Mouse (Mus musculus): Measurements from ENCODE around the gene Rsph3a.

The Rsph3a gene

DNA sequence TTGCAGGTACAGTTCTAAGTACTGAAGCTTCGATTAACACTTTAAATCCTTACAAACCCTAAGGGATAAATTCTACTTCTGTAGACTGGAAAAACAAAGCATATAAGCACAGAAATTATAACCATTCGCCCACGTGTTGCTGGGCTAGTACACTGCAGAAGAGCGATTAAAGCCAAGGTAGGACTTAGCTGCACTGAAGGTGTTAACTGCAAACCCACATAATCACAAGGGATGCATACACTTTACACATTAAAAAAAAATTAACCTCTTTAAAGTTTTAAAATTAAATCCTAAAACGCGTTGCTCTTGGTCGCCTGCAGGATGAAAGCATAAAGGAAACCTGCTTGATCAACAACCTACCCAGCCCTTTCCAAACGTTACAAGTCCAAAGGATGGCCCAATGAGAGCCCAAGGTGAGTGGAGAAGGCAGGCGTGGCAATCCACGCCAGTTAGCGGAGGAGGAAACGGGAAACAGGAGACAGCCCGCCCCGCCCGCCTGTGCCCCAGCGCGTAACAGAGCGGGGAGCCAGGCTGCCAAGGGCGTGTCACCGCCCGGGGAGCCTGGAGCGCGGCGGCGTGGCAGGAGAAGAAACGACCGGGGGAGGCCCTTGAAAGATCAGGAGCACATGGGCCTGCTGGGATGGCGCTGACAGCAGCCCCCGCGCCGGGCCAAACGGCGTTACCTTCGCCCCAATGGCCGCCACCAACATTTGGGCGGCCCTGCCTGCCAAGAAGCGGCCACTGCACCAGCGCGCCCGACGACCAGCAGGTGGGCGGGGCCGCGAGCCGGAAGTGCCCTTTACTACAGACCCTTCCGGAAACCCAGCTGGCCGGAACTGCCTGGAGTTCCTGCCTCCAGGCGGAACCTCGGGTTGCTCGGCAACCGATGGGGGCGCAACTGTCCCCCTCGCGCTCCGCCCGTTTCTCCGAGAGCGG is at the start of gene Rsph3a:
Gene Rsph3a (plus strand): TSS at position 498 of the 936 bp plus-strand sequence.
- DNase-seq = peak; percentile 90 to 94

GRCm38 (mm10) chr17:7896047-7896635 is 49.3 kb upstream of the Rsph3a start:
- no peak for DNase-seq

DNA sequence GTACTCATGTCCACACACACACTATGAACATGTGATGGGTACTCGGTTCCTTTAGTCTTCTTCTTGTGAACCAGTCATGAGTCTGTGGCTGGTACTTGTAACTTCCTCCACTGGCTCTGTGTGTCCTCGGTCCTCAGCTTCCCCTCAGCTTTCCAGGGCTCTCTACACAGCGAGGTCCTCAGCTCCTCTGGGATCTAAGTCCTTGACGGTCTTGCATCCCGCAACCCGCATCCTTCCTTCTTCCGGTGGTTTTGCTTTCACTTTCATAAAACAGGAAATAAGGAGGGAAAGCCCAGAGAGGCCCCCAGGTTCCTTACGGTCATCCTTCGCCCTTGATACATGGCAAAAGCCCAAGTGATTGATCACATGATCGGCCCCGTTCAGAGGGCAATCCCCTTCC is 48.3 kb upstream of the Rsph3a start:
- no peak for DNase-seq

DNA sequence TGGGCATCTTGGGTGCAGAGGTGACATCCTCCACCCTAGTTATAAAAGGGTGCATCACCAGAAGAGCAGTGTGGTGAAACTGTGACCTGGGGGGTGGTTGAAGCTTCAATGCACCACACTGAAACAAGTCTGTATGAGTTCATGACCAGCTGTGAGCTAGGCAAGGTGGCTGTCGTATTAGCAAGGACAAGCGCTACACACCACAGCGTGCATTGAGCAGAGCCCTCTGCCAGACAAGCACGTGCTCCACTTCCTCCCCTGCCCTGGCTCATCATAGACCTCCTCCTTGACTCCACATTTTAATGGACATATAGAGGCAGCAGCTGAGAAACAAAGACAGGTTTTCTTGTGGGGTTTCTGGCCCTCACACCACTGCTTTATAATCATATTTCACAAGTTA is 47.7 kb upstream of the Rsph3a start:
- no peak for DNase-seq

DNA sequence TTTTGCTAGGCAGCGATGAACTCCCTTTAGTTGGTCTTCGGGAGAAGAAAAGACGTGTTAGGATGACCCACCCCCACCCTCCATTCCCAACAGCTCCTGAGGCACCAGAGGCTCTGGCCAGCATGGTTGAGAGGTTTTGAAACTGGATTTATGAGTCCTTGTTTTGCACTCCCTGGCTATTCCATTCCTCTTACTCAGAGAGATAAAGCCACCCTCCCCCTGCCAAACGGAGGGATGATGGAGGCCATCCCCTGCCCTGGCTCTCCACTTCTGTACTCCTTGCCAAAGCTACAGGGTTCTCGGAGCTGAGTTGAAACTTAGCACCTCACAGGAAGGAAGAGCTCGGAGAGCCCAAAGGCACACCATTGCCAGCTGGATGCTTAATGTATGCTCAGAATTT is 46.2 kb upstream of the Rsph3a start:
- DNase-seq = no peak

DNA sequence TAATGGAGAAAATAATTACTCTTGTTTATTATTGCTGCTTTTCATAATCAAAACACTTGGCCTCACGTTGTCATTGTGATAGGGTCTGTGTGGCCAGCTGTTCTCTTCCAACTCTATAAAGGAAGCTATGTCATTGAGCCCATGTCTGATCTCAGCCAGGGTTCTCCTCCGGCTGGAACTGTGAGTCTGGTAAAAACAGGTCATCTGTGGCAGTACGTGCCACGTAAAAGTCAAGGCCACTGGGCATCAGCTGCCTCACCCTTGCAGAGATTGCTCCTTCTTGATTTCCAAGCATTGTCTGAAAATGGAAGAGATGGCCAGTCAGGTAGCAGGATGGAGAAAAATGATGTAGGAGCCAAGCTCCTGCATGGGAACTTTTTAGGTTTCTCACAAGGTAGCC is 45.5 kb upstream of the Rsph3a start:
- DNase-seq = no peak

GRCm38 (mm10) chr17:7901536-7901935 is 43.9 kb upstream of the Rsph3a start:
- no peak for DNase-seq

GRCm38 (mm10) chr17:7902362-7902761 is 43.1 kb upstream of the Rsph3a start:
- DNase-seq = peak; percentile 46 to 48

- no peak for DNase-seq
These were observed 40.4 kb upstream of the Rsph3a start for GRCm38 (mm10) chr17:7904992-7905391.

GRCm38 (mm10) chr17:7905936-7906685 is 39.3 kb upstream of the Rsph3a start:
- DNase-seq = peak in 1 of 2 experiments; percentile 2

DNA sequence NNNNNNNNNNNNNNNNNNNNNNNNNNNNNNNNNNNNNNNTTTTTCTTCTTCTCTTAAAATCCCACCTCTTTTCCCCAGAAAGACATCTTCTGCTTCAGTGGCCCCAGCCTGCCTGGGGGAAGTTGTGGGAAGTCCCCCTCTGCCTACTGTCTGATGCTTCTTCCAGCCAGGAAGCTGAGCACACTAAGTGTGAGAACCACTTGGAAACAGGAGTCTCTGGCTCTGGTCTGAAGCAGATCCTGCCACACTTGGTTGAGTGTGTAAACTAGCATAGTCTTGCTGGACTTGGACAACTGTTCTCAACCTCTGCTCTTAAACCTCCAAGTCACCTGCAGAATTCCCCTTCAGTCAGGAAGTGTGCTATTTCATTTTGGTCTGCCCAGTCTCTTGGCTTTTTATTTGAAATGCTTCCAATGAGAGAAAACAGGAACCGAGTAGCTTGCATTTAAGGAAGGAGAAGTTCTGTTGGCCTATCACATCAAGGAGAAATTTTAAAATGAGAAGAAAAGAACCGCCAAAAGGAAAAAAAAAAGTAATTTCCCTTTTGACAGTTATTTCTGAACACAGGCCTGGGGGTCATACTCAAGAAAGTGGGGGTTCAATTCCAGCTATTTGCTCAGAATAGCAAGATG is 30.7 kb upstream of the Rsph3a start:
- peak in 1 of 2 experiments; percentile 4 for DNase-seq

- peak in 1 of 2 experiments; percentile 2 for DNase-seq
These were observed 29.6 kb upstream of the Rsph3a start for GRCm38 (mm10) chr17:7915791-7916190.

- DNase-seq = peak; percentile 40 to 54
These were observed 28.4 kb upstream of the Rsph3a start for GRCm38 (mm10) chr17:7916782-7917574.

DNA sequence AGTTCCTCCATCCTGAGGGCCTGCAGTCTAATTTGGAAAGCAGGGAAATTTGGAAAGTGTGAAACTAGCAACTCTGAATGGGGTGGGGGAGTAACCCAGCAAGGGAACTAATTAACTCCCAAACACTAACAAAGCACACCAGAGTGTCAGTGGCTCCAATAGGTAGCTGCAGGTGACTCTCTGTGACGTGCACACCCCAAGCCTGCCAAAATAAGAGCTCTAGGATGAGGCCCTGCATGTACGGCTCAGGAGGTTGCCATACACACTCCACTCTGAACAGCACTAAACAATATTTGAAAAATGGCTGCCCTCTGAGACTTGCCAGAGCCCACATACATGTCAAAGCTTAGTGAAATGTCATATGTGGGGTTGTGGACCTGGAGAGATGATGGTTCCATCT is 27.1 kb upstream of the Rsph3a start:
- DNase-seq = no peak

GRCm38 (mm10) chr17:7919209-7919608 is 26.2 kb upstream of the Rsph3a start:
- peak in 1 of 2 experiments; percentile 3 for DNase-seq

DNA sequence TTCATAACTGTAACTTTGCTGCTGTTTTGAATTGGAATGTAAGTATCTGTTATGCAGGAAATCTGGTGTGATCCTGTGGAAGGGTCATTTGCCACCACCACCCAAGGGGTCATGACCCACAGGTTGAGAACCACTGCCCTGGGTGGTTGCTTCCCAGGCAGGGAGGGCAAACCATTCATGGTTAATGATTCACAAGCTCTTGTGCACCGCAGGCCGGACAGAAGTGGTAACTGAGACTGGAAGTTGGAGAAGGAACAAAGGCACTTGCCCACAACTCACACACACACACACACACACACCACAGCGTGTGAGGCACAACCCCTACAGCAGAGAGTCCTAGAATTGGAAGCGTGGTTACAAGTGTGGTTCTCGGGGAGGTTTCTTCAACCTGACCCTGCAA is 22.9 kb upstream of the Rsph3a start:
- peak in 1 of 2 experiments; percentile 4 for DNase-seq

GRCm38 (mm10) chr17:7924185-7924725 is 21.2 kb upstream of the Rsph3a start:
- peak in 1 of 2 experiments; percentile 4 for DNase-seq

DNA sequence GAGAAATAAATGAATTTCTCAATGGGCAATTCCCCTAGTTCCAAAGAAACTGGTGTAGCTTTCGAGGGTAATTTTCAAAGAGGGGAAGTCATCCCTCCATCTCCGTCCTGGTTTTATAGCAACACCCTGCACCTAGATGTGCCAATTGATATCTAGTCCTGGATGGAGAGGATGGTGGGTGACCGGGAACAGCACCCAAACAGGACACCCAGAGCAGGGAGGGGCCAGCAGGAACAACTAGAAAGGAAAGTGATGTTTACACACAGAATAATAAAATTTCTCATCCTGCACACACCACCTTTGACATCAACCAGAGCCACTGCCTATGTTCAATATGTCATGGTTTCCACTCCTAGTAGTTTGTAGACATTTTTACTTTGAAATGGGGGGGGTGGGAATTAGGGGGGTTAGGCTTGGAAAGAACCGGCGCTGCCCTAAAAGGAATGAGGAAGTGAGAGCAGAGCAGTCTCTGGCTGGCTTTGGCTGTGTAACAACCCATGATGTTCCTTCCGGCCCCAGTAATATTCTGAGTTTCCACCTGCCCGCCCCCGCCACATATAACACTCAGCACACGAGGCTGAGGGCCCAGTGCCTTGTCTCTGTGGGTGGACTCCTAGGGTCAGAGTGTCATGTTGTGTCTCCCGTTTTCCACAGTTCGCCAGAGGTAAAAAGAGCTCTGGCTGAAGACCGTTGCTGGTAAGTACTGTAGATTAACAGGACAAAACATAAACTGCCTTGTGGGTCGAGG is 19.8 kb upstream of the Rsph3a start, which contains the start of gene Tagap:
Gene Tagap (plus strand): TSS at position 588 of the 748 bp plus-strand sequence.
- peak; percentile 40 to 45 for DNase-seq

- DNase-seq = peak; percentile 66 to 83
These were observed 17.6 kb upstream of the Rsph3a start for GRCm38 (mm10) chr17:7927582-7928535.

- DNase-seq = no peak
These were observed 16.8 kb upstream of the Rsph3a start for GRCm38 (mm10) chr17:7928662-7929061.

Data from lung, postnatal 4 days (tissue).